In the genomic region with DNA sequence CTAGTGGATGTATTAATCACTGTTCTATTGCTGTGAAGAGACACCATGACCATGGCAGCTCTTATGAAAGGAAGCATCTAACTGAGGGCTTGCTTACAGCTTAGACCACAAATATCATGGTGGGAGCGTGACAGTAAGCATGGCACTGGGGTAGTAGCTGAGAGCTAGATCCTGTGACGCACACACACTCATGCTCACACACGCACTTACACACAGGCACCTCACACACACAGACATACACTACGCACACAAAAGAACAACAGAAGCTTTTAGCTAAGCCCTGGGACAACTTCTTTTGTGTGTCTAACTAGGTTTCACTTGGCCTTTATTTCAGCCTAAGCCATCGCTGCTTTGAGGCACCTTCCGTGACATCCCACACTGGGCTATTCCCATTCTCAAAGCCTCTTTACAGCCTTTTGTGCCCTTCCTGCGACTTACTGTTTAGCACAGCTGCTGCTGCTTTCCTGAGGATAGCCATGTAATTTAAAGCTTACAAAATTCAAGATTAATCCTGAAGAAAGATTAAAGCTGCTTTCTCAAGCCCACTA, we compare ENCODE assay signal across 18 mouse cellular contexts.
DNase-seq lines count a peak whose midpoint lies in the region; ATAC-seq and TF ChIP-seq lines count a peak whose summit lies in the region.
"Had no signal": no experiment of that assay in that cellular context is flagged by ENCODE, and none has a peak within 500 bp of the region (broad histone marks: within the 10 kb centered on the region; RNA-seq: fewer than 3 reads in every experiment).

No protein-coding gene starts in this region.

- intact Hi-C loops in heart, postnatal 14 days (cut with DNase I) = no loop called here

- no peaks in the 10 kb centered on the region for H3K27me3 ChIP-seq in heart, embryonic 12.5 days (replicated peaks)
- no peaks in the 10 kb centered on the region for H3K27me3 ChIP-seq in midbrain, embryonic 11.5 days (ENCODE audit: control insufficient read depth, insufficient read depth, low read length)
- no peaks in the 10 kb centered on the region for H3K27me3 ChIP-seq in midbrain, embryonic 15.5 days (replicated peaks)
- H3K27me3 ChIP-seq in midbrain, embryonic 12.5 days = no peaks in the 10 kb centered on the region
- no peaks in the 10 kb centered on the region for H3K27me3 ChIP-seq in forebrain, embryonic 14.5 days (replicated peaks; ENCODE audit: control insufficient read depth, insufficient read depth, low read length)

- peak overlapping the region; percentile 17; the same call in 1 of the 2 replicates for H3K27ac ChIP-seq in heart, embryonic 12.5 days (ENCODE audit: poor library complexity, severe bottlenecking)
- H3K27ac ChIP-seq in midbrain, embryonic 11.5 days (ENCODE audit: low read depth, low read length) = peak overlapping the region; percentile 42
- H3K27ac ChIP-seq in midbrain, embryonic 15.5 days = no peak overlapping the region
- H3K27ac ChIP-seq in midbrain, embryonic 12.5 days (replicated peaks) = peak overlapping the region; percentile 60
- no peak overlapping the region for H3K27ac ChIP-seq in layer of hippocampus, adult 2 months
- H3K27ac ChIP-seq in forebrain, embryonic 14.5 days (ENCODE audit: low read depth, low read length) = no peak overlapping the region
- H3K27ac ChIP-seq: embryonic facial prominence, embryonic 10.5 days; forebrain, embryonic 13.5 days; gastrocnemius, adult 2 months; hindbrain, embryonic 10.5 days; hindbrain, embryonic 14.5 days had no signal

- 91% methylated on average over 7 of the region's 7 CpGs for WGBS in heart, embryonic 12.5 days
- 37% methylated on average over 7 of the region's 7 CpGs for WGBS in midbrain, embryonic 11.5 days
- WGBS in midbrain, embryonic 15.5 days = 32% methylated on average over 7 of the region's 7 CpGs
- WGBS in midbrain, embryonic 12.5 days = 35% methylated on average over 7 of the region's 7 CpGs
- 46% methylated on average over 7 of the region's 7 CpGs for WGBS in forebrain, embryonic 14.5 days

- no peak for TF ChIP-seq CTCF in layer of hippocampus, adult 2 months (conservative IDR thresholded peaks at IDR 0.05)

- no peak overlapping the region for H3K9ac ChIP-seq in heart, embryonic 12.5 days
- H3K9ac ChIP-seq in midbrain, embryonic 11.5 days (ENCODE audit: low read length) = no peak overlapping the region
- no peak overlapping the region for H3K9ac ChIP-seq in midbrain, embryonic 15.5 days
- H3K9ac ChIP-seq in midbrain, embryonic 12.5 days (replicated peaks) = no peak overlapping the region
- H3K9ac ChIP-seq in forebrain, embryonic 14.5 days (ENCODE audit: low read length) = no peak overlapping the region
- H3K9ac ChIP-seq: forebrain, embryonic 13.5 days; hindbrain, embryonic 14.5 days had no signal

- no peak overlapping the region for H3K4me3 ChIP-seq in heart, embryonic 12.5 days
- H3K4me3 ChIP-seq in midbrain, embryonic 11.5 days (ENCODE audit: low read depth, low read length) = no peak overlapping the region
- no peak overlapping the region for H3K4me3 ChIP-seq in midbrain, embryonic 15.5 days
- H3K4me3 ChIP-seq in midbrain, embryonic 12.5 days = no peak overlapping the region
- H3K4me3 ChIP-seq in layer of hippocampus, adult 2 months = no peak overlapping the region
- H3K4me3 ChIP-seq in forebrain, embryonic 14.5 days (ENCODE audit: low read depth, low read length) = no peak overlapping the region
- H3K4me3 ChIP-seq: embryonic facial prominence, embryonic 10.5 days; forebrain, embryonic 13.5 days; gastrocnemius, adult 2 months; hindbrain, embryonic 10.5 days had no signal

- DNase-seq in heart, postnatal 14 days = no peak
- peak; percentile 89 for DNase-seq in midbrain, embryonic 11.5 days (ENCODE audit: low spot score, missing footprints)
- DNase-seq in layer of hippocampus, adult 2 months (ENCODE audit: low spot score in 2 of 2) = no peak
- no peak for DNase-seq in forebrain, embryonic 14.5 days (ENCODE audit: low spot score)
- DNase-seq: adrenal gland, adult 2 months; adrenal gland, postnatal 25 days; cerebellum, adult 2 months; cerebellum, postnatal 10 days; gastrocnemius, adult 2 months; gastrocnemius, postnatal 25 days had no signal

- peaks cover 3% of the 10 kb centered on the region; the same call in 1 of the 2 replicates for H3K36me3 ChIP-seq in heart, embryonic 12.5 days
- H3K36me3 ChIP-seq in midbrain, embryonic 11.5 days (ENCODE audit: control insufficient read depth, insufficient read depth, low read length) = no peaks in the 10 kb centered on the region
- H3K36me3 ChIP-seq in midbrain, embryonic 15.5 days (replicated peaks) = no peaks in the 10 kb centered on the region
- no peaks in the 10 kb centered on the region for H3K36me3 ChIP-seq in midbrain, embryonic 12.5 days
- H3K36me3 ChIP-seq in forebrain, embryonic 14.5 days (ENCODE audit: control insufficient read depth, insufficient read depth, low read length) = no peaks in the 10 kb centered on the region
- H3K36me3 ChIP-seq: embryonic facial prominence, embryonic 10.5 days; hindbrain, embryonic 10.5 days had no signal

- no peak for ATAC-seq in heart, embryonic 12.5 days (ENCODE audit: insufficient number of reproducible peaks, low FRiP score)
- ATAC-seq in midbrain, embryonic 11.5 days (ENCODE audit: low FRiP score) = peak; percentile 45
- ATAC-seq in midbrain, embryonic 15.5 days (replicated peaks) = no peak
- ATAC-seq in midbrain, embryonic 12.5 days (ENCODE audit: low FRiP score, low read depth) = peak; percentile 72; the same call in 1 of the 2 replicates
- no peak for ATAC-seq in forebrain, embryonic 14.5 days
- ATAC-seq: forebrain, embryonic 13.5 days; Patski had no signal

- H3K4me1 ChIP-seq in heart, embryonic 12.5 days (replicated peaks) = peaks cover 21% of the 10 kb centered on the region
- peaks cover 28% of the 10 kb centered on the region for H3K4me1 ChIP-seq in midbrain, embryonic 11.5 days (ENCODE audit: control insufficient read depth, insufficient read depth, low read length)
- H3K4me1 ChIP-seq in midbrain, embryonic 15.5 days = peaks cover 11% of the 10 kb centered on the region
- H3K4me1 ChIP-seq in midbrain, embryonic 12.5 days = peaks cover 27% of the 10 kb centered on the region
- H3K4me1 ChIP-seq in forebrain, embryonic 14.5 days (ENCODE audit: control insufficient read depth, insufficient read depth, low read length) = peaks cover 5% of the 10 kb centered on the region

- no peak overlapping the region for H3K4me2 ChIP-seq in heart, embryonic 12.5 days
- no peak overlapping the region for H3K4me2 ChIP-seq in midbrain, embryonic 11.5 days
- no peak overlapping the region for H3K4me2 ChIP-seq in midbrain, embryonic 15.5 days
- no peak overlapping the region for H3K4me2 ChIP-seq in midbrain, embryonic 12.5 days (replicated peaks)
- no peak overlapping the region for H3K4me2 ChIP-seq in forebrain, embryonic 14.5 days (ENCODE audit: low read length)
- H3K4me2 ChIP-seq: forebrain, embryonic 13.5 days; hindbrain, embryonic 14.5 days had no signal

- no peaks in the 10 kb centered on the region for H3K9me3 ChIP-seq in heart, embryonic 12.5 days (replicated peaks)
- no peaks in the 10 kb centered on the region for H3K9me3 ChIP-seq in midbrain, embryonic 11.5 days (ENCODE audit: control insufficient read depth, low read length)
- H3K9me3 ChIP-seq in midbrain, embryonic 15.5 days = no peaks in the 10 kb centered on the region
- no peaks in the 10 kb centered on the region for H3K9me3 ChIP-seq in midbrain, embryonic 12.5 days
- H3K9me3 ChIP-seq in forebrain, embryonic 14.5 days (replicated peaks; ENCODE audit: control insufficient read depth, low read length) = no peaks in the 10 kb centered on the region
- H3K9me3 ChIP-seq: embryonic facial prominence, embryonic 10.5 days; hindbrain, embryonic 10.5 days had no signal

Comparison
In these comparisons a context has a peak if more than half of its experiments do, and no peak if none do; other contexts are left out.
1. ATAC-seq: peak in midbrain, embryonic 11.5 days (single experiment) and midbrain, embryonic 12.5 days (single experiment); none in heart, embryonic 12.5 days (single experiment), midbrain, embryonic 15.5 days (single experiment) and forebrain, embryonic 14.5 days (single experiment).
2. H3K27ac ChIP-seq: peak in heart, embryonic 12.5 days (single experiment), midbrain, embryonic 11.5 days (single experiment) and midbrain, embryonic 12.5 days (single experiment); none in midbrain, embryonic 15.5 days (single experiment), layer of hippocampus, adult 2 months (single experiment) and forebrain, embryonic 14.5 days (single experiment).